Mouse (Mus musculus) lung, embryonic 16.5 days (tissue): ENCODE data around the gene BC016579. TPM values are rescaled to one million over a fixed set of nuclear protein-coding genes. Genes with fewer than 3 reads are reported as not detected.

Source experiments
- ATAC-seq: fragments of 200-750 bp; cut with Nextera tagmentation; 2 replicates; pipeline ENCODE4 v1.8.0; 2017; ENCODE audit warnings: low read depth, mild to moderate bottlenecking, moderate library complexity
- H3K27ac ChIP-seq: fragments of 300-500 bp; sonication (generic); 2 replicates; pipeline ENCODE4 v1.5.1; 2014; ENCODE audit warnings: mild to moderate bottlenecking, control low read depth, low read length
- H3K27me3 ChIP-seq: fragments of 300-500 bp; sonication (generic); 2 replicates; pipeline ENCODE4 v1.6.1; 2014; ENCODE audit warnings: low read depth, low read length, mixed read lengths; ENCODE audit not compliant: control insufficient read depth, insufficient read depth
- H3K36me3 ChIP-seq: fragments of 300-500 bp; sonication (generic); 2 replicates; pipeline ENCODE4 v1.6.1; 2014; ENCODE audit warnings: low read length; ENCODE audit not compliant: control insufficient read depth, insufficient read depth
- H3K4me1 ChIP-seq: fragments of 300-500 bp; sonication (generic); replicated peaks from 2 replicates; pipeline ENCODE4 v1.6.1; 2014; ENCODE audit warnings: low read length, mixed read lengths; ENCODE audit not compliant: control insufficient read depth, insufficient read depth
- H3K4me2 ChIP-seq: fragments of 300-500 bp; sonication (generic); 2 replicates; pipeline ENCODE4 v1.6.1; 2014; ENCODE audit warnings: low read depth, low read length, control low read depth
- H3K4me3 ChIP-seq: fragments of 300-500 bp; sonication (generic); 2 replicates; pipeline ENCODE4 v1.5.1; 2014; ENCODE audit warnings: mild to moderate bottlenecking, low read length, control low read depth
- H3K9ac ChIP-seq: fragments of 300-500 bp; sonication (generic); 2 replicates; pipeline ENCODE4 v1.6.1; 2014; ENCODE audit warnings: low read length, control low read depth
- H3K9me3 ChIP-seq: fragments of 300-500 bp; sonication (generic); 2 replicates; pipeline ENCODE4 v1.6.1; 2016; ENCODE audit warnings: low read length; ENCODE audit not compliant: control insufficient read depth
- WGBS: fragments of 180-500 bp; shearing (Covaris S2); extraction: QIAGEN DNeasy Blood & Tissue Kit; methylation state at CpG from one replicate; pipeline ENCODE4 v1.1.7; 2014; 5-methylcytosine and 5-hydroxymethylcytosine counted together
- polyA plus RNA-seq: library from polyadenylated mRNA; unstranded; fragments of >200 nt; fragmentation: Nextera tagmentation; extraction: Ambion mirVana; gene quantifications from 2 replicates; pipeline ENCODE4 v1.2.1, GENCODE M21; 2015

BC016579 gene
- polyA plus RNA-seq, 1 experiment from 2014 or later, result 0.25 TPM

- Histone ChIP-seq H3K9ac (no peak overlapping the region), H3K4me2 (no peak overlapping the region), H3K36me3 (no peaks in the 10 kb centered on the region), H3K4me3 (no peak overlapping the region), H3K9me3 (no peaks in the 10 kb centered on the region), H3K27me3 (no peaks in the 10 kb centered on the region), H3K27ac (no peak overlapping the region), H3K4me1 (no peaks in the 10 kb centered on the region)
- 13% methylated on average over 8 of the region's 8 CpGs for WGBS
- no peak for ATAC-seq
These were observed 30.9 kb upstream of the BC016579 start for GRCm38 (mm10) chr16:45684815-45685214.

- Histone ChIP-seq H3K27me3 (no peaks in the 10 kb centered on the region), H3K9me3 (no peaks in the 10 kb centered on the region), H3K36me3 (no peaks in the 10 kb centered on the region), H3K4me3 (no peak overlapping the region), H3K4me1 (no peaks in the 10 kb centered on the region), H3K9ac (no peak overlapping the region), H3K27ac (no peak overlapping the region), H3K4me2 (no peak overlapping the region)
- WGBS, result 13% methylated on average over 1 of the region's 1 CpGs
- ATAC-seq, result no peak
These were observed 22.6 kb upstream of the BC016579 start for GRCm38 (mm10) chr16:45676462-45676861.

GRCm38 (mm10) chr16:45670005-45670404, 16.1 kb upstream of the BC016579 start:
- Histone ChIP-seq H3K9ac (no peak overlapping the region), H3K27ac (no peak overlapping the region), H3K4me1 (no peaks in the 10 kb centered on the region), H3K27me3 (no peaks in the 10 kb centered on the region), H3K4me2 (no peak overlapping the region), H3K9me3 (no peaks in the 10 kb centered on the region), H3K36me3 (no peaks in the 10 kb centered on the region), H3K4me3 (no peak overlapping the region)
- no peak for ATAC-seq
- 58% methylated on average over 4 of the region's 4 CpGs for WGBS

GRCm38 (mm10) chr16:45668178-45668577, 14.3 kb upstream of the BC016579 start:
- no peaks in the 10 kb centered on the region for H3K27me3 ChIP-seq
- no peaks in the 10 kb centered on the region for H3K36me3 ChIP-seq
- H3K4me3 ChIP-seq, result no peak overlapping the region
- WGBS, result 53% methylated on average over 3 of the region's 3 CpGs
- no peak overlapping the region for H3K27ac ChIP-seq
- H3K4me1 ChIP-seq, result no peaks in the 10 kb centered on the region
- ATAC-seq, result no peak
- no peaks in the 10 kb centered on the region for H3K9me3 ChIP-seq
- no peak overlapping the region for H3K4me2 ChIP-seq
- H3K9ac ChIP-seq, result no peak overlapping the region

GRCm38 (mm10) chr16:45666136-45666535, 12.3 kb upstream of the BC016579 start:
- 55% methylated on average over 2 of the region's 2 CpGs for WGBS
- H3K4me1 ChIP-seq, result no peaks in the 10 kb centered on the region
- no peaks in the 10 kb centered on the region for H3K9me3 ChIP-seq
- H3K27me3 ChIP-seq, result no peaks in the 10 kb centered on the region
- H3K4me3 ChIP-seq, result no peak overlapping the region
- H3K36me3 ChIP-seq, result no peaks in the 10 kb centered on the region
- no peak overlapping the region for H3K27ac ChIP-seq
- 0 out of 2 replicates have a peak, but pooled peaks have one; percentile 31 for ATAC-seq
- H3K4me2 ChIP-seq, result no peak overlapping the region
- H3K9ac ChIP-seq, result no peak overlapping the region

GRCm38 (mm10) chr16:45662381-45662780, 8.5 kb upstream of the BC016579 start:
- no peak overlapping the region for H3K4me2 ChIP-seq
- no peak for ATAC-seq
- H3K9ac ChIP-seq, result no peak overlapping the region
- no peaks in the 10 kb centered on the region for H3K27me3 ChIP-seq
- no peaks in the 10 kb centered on the region for H3K4me1 ChIP-seq
- H3K27ac ChIP-seq, result no peak overlapping the region
- no peaks in the 10 kb centered on the region for H3K36me3 ChIP-seq
- H3K9me3 ChIP-seq, result no peaks in the 10 kb centered on the region
- H3K4me3 ChIP-seq, result no peak overlapping the region

GRCm38 (mm10) chr16:45659596-45659995, 5.7 kb upstream of the BC016579 start:
- Histone ChIP-seq H3K4me1 (no peaks in the 10 kb centered on the region), H3K27me3 (peaks cover 2% of the 10 kb centered on the region), H3K4me3 (no peak overlapping the region), H3K36me3 (no peaks in the 10 kb centered on the region), H3K27ac (no peak overlapping the region), H3K9ac (no peak overlapping the region), H3K4me2 (no peak overlapping the region), H3K9me3 (no peaks in the 10 kb centered on the region)
- WGBS, result 84% methylated on average over 4 of the region's 4 CpGs
- no peak for ATAC-seq

- ATAC-seq, result no peak
- 68% methylated on average over 1 of the region's 1 CpGs for WGBS
- Histone ChIP-seq H3K27me3 (peaks cover 3% of the 10 kb centered on the region), H3K4me2 (no peak overlapping the region), H3K36me3 (no peaks in the 10 kb centered on the region), H3K9me3 (no peaks in the 10 kb centered on the region), H3K4me3 (no peak overlapping the region), H3K9ac (no peak overlapping the region), H3K4me1 (peaks cover 9% of the 10 kb centered on the region), H3K27ac (no peak overlapping the region)
These were observed 4.4 kb upstream of the BC016579 start for GRCm38 (mm10) chr16:45658248-45658647.

- no peak for ATAC-seq
- H3K9me3 ChIP-seq, result no peaks in the 10 kb centered on the region
- no peaks in the 10 kb centered on the region for H3K36me3 ChIP-seq
- WGBS, result 83% methylated on average over 12 of the region's 12 CpGs
- H3K27ac ChIP-seq, result no peak overlapping the region
- peaks cover 10% of the 10 kb centered on the region for H3K4me1 ChIP-seq
- H3K9ac ChIP-seq, result no peak overlapping the region
- no peak overlapping the region for H3K4me3 ChIP-seq
- no peak overlapping the region for H3K4me2 ChIP-seq
- peaks cover 3% of the 10 kb centered on the region for H3K27me3 ChIP-seq
These were observed 3.8 kb upstream of the BC016579 start for GRCm38 (mm10) chr16:45657574-45658159.

GRCm38 (mm10) chr16:45654465-45654864, 597 bp upstream of the BC016579 start:
- ATAC-seq, result no peak
- Histone ChIP-seq H3K36me3 (no peaks in the 10 kb centered on the region), H3K4me1 (peaks cover 10% of the 10 kb centered on the region), H3K27me3 (peaks cover 3% of the 10 kb centered on the region), H3K4me2 (peak overlapping the region; percentile 84), H3K27ac (no peak overlapping the region), H3K9me3 (no peaks in the 10 kb centered on the region), H3K4me3 (no peak overlapping the region), H3K9ac (no peak overlapping the region)
- 62% methylated on average over 9 of the region's 9 CpGs for WGBS
